Mouse (Mus musculus) liver, postnatal 0 days (tissue): ENCODE data around the gene Zfp473.

Experiments used
- CTCF ChIP-seq: sonication (generic); IDR thresholded peaks from 2 replicates; pipeline ENCODE4 v1.5.1; 2016; ENCODE audit warnings: antibody characterized with exemption, low read depth
- EP300 ChIP-seq: IDR thresholded peaks from 2 replicates; pipeline ENCODE4 v1.6.1; 2016; ENCODE audit warnings: antibody characterized with exemption, low read depth, mild to moderate bottlenecking

- TF ChIP-seq CTCF (no peak), EP300 (no peak)
Observed at GRCm38 (mm10) chr7:44722058-44722457, 28.8 kb downstream of the Zfp473 start.
